Mouse (Mus musculus): ENCODE data around the gene Srbd1. TPM values are rescaled to one million over a fixed set of nuclear protein-coding genes. Genes with fewer than 3 reads are reported as not detected.

Gene Srbd1
- polyA plus RNA-seq, 1 experiment: 9.0 TPM

DNA sequence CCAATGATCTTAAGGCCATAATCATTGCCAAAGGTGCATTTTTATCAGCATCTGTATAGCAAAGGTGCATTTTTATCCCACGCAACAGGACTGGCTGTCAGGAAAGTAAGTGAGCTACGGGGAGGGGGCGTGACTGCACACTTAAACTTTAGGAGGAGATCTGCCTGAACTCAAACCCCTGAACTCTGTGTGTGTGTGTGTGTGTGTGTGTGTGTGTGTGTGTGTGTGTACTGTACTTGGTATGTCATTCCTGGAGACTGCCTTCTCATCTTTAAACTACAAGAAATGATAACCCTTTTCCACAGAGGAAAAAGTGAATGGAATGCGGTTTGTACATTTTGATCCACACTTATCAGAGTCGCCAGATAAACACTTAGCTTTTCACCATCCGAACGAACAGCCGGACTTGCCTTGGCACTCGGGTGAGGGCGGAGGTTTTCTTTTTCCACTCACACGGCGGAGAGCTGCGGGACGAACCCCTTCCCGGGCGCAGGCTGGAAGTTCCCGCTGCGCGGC lies 21.1 kb upstream of the Srbd1 start:
- TF ChIP-seq GATA1 (IDR thresholded peaks at IDR 0.05; ENCODE audit: low read length): no peak

DNA sequence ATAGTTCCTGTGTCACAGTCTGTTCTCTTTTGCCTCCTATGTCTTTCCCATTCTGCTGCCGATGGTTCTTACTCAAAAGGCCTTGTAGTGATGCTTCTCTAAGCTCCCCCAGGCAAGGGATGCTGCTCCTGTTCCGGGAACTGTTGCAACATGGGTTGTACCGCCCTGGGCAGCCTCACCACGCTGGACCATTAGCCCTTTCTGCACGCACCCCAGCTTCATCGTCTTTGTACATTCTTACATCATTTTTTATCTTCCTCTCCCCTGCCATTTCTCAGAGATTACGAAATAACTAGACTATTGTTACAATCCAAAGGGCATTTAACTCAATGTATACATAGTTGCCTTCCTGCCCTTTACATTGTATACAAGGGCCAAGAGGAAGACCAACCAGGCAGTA lies 19.4 kb upstream of the Srbd1 start:
- TF ChIP-seq GATA1 (IDR thresholded peaks at IDR 0.05; ENCODE audit: low read length): no peak

- TF ChIP-seq GATA1 (IDR thresholded peaks at IDR 0.05; ENCODE audit: low read length): no peak
Observed at GRCm38 (mm10) chr17:86162672-86163071, 17.7 kb upstream of the Srbd1 start.

DNA sequence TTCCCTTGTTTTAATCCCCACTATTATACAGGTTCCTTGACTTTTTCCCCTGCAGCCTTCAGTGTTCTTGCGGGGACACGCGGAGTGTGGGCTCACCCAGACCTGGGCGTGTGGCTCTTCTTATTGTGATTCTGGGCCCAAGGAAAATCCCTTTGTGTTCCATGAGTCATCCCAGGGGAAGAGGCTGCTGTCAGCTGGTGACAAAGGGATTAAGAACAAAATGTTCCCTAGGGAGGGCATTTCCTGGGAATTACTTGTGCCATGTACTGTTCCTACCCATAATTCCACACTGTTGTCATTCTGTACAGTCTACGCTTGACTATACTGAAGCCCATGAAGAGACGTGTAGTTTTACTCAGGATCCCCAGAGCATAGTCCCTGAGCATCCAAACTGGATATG lies 12.0 kb upstream of the Srbd1 start:
- no peak for TF ChIP-seq GATA1 (IDR thresholded peaks at IDR 0.05; ENCODE audit: low read length)

- TF ChIP-seq GATA1 (IDR thresholded peaks at IDR 0.05; ENCODE audit: low read length): no peak
Observed at GRCm38 (mm10) chr17:86150867-86151348, 5.9 kb upstream of the Srbd1 start.

GRCm38 (mm10) chr17:86149726-86150125 lies 4.8 kb upstream of the Srbd1 start:
- no peak for TF ChIP-seq GATA1 (IDR thresholded peaks at IDR 0.05; ENCODE audit: low read length)

DNA sequence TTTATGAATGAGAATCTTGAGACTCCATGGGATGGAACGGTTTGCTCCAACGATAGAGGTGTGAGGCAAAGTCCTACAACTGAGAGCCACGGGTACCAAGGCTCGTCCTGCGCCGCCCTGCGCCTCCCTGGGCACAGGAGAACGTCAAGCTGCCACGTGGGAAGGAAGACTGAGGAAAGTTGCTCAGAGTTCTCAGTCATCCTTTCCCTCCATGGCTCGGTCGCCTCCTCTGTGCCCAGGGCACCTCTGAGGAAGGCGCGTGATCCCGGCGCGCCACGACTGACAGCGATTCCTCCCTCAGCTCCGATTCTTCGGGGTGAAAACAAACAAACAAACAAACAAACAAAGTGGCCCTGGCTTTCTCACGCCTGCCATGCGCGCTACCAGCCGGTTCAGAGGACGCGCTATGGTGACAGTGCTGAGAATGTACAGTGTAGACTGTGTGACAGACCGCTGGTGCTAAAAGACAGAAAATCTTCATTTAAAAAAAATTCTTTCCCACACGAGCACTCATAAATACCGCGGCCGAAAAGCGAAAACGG lies 367 bp downstream of the Srbd1 start:
- TF ChIP-seq GATA1 (IDR thresholded peaks at IDR 0.05; ENCODE audit: low read length): no peak

GRCm38 (mm10) chr17:86135835-86136234 lies 9.1 kb downstream of the Srbd1 start:
- no peak for TF ChIP-seq GATA1 (IDR thresholded peaks at IDR 0.05; ENCODE audit: low read length)

- no peak for TF ChIP-seq GATA1 (IDR thresholded peaks at IDR 0.05; ENCODE audit: low read length)
Observed at GRCm38 (mm10) chr17:86134461-86134860, 10.5 kb downstream of the Srbd1 start.

DNA sequence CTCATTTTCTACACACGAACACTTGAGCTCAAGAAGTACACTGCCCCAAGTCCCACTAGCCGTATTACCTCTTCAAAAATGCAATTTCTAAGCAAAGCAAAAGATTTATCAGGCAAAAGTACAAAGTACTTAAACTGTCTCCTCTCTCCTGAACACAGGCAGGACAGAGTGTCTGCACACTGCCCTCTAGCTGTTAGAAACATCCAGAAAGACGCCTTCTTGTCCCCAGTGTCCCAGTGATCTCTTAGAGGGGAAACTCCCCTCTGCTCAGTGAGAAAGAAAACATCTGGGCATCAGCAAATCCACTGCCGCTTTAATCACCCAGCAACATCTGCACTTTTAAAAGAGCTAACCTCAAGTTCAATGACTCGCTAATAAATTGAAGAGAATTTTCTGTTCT lies 12.4 kb downstream of the Srbd1 start:
- no peak for TF ChIP-seq GATA1 (IDR thresholded peaks at IDR 0.05; ENCODE audit: low read length)

- TF ChIP-seq GATA1 (IDR thresholded peaks at IDR 0.05; ENCODE audit: low read length): no peak
Observed at GRCm38 (mm10) chr17:86128198-86128597, 16.8 kb downstream of the Srbd1 start.

- no peak for TF ChIP-seq GATA1 (IDR thresholded peaks at IDR 0.05; ENCODE audit: low read length)
Observed at GRCm38 (mm10) chr17:86125908-86126307, 19.1 kb downstream of the Srbd1 start.

GRCm38 (mm10) chr17:86123146-86123545 lies 21.8 kb downstream of the Srbd1 start:
- no peak for TF ChIP-seq GATA1 (IDR thresholded peaks at IDR 0.05; ENCODE audit: low read length)

DNA sequence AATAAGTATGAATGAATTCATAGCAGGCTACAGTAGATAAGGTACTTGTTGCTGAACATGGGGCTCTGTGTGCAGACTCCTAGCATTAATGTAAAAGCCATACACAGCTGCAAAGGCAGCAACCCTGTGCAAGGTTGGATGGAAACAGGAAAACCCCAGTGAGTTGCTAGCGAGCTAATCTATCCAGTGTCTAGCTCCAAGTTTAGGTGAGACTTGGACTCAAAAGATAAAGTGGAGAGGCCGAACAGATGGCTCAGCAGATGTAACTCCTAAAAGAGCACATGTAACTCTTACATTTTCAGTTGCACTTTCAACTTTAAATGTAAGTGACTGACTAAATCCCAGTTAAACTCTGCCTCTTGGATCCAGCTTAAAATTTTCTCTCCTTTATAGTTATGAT lies 48.1 kb downstream of the Srbd1 start:
- no peak for TF ChIP-seq GATA1 (IDR thresholded peaks at IDR 0.05; ENCODE audit: low read length)

DNA sequence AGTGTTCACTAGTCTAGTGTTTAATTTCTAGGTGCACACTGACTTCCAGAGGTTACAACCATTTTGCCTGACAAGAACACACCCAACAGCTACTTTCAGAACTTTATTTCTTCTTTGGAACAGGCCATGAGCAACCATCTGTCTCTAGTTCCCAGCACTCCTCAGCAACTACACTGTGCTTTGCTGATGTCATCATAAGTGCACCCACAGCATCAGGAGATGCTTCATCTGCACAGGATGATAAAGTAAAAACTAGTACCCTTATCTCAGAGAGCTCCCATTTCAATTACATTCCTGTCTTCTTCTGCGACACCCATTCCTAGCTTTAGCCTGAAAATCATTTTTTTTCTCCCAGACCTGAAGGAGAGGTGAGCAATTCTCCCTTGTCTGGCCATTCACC lies 51.9 kb downstream of the Srbd1 start:
- TF ChIP-seq GATA1 (IDR thresholded peaks at IDR 0.05; ENCODE audit: low read length): no peak

GRCm38 (mm10) chr17:86091631-86092030 lies 53.3 kb downstream of the Srbd1 start:
- no peak for TF ChIP-seq GATA1 (IDR thresholded peaks at IDR 0.05; ENCODE audit: low read length)

GRCm38 (mm10) chr17:86089893-86090588 lies 54.9 kb downstream of the Srbd1 start:
- no peak for TF ChIP-seq GATA1 (IDR thresholded peaks at IDR 0.05; ENCODE audit: low read length)

Measured in G1E-ER4 (cell line).